Mouse (Mus musculus): ENCODE results near the gene Bex1. TPM values are rescaled to one million over a fixed set of nuclear protein-coding genes. Genes with fewer than 3 reads are reported as not detected.

The Bex1 gene
- total RNA-seq, 2 experiments from 2014 or later = 138 to 153 TPM

DNA sequence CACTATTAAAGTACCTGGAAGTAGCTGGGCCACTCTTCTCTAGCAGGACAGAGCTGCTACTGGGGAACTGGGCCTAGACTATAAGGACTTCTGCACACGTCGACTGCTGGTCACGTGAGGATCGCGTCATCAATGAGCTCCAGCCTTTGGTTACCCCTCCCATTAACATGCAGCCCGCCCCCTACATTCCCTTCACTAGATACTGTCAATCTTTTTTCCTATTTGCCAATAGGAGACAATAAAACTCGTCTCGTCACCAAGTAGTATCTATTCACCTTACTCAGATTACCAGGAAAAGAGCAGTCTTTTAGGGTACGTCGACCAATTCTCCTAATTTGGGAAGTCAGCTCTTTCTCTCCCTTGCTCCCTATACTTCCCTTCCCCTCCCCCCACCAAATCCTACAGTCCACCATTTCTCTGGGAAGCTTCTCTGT lies 43.2 kb downstream of the Bex1 start, which contains the start of gene Tceal8:
Tceal8 (minus strand) TSS at position 225 of the 434 bp plus-strand sequence.
- DNase-seq (ENCODE audit: low spot score in 2 of 2) = peak; percentile 51 to 63

DNA sequence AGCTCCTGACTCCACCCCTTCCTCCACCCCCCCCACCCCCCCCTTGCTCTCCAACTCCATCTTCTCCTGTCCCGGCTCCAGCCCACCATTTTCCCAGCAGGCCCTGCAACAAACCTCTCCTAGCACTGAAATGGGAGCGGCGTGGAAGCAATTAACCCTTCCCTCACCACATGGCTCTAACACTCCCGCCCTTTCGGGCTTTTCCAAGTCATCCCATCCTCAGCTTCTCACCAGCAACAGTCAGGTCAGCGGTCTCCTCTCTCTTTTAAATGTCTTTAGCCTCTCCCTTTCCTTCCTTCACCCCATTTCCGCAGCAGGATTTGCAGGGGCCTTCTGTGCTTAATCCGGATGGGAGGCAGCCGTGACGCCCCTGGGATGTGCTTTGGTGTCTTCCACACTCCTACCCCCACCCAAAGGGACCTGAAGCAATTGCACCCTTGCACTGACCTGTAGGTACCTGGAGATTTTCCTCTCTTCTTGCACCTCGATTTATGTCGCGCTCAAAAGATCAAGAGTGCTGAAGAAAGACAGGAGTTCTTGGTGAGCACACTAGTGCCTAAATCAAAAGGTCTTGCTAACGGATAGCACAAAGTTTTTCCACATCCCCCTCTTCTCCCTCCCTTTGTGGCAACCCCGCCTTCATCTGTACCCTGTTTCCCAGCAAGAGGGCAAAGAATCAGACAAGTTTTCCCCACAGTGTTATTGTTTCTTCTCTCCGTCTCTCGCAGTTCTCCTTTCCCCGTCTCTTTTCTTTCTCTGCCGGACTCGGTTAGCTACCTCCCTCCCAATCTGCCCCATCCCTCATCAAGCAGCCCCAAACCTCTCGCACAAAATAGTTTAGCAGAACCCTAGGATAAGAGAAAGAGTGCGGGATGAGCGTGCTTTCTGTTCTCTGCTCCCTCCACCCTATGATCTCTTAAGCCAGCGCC lies 43.9 kb downstream of the Bex1 start:
- peak; percentile 57 to 64 for DNase-seq (ENCODE audit: low spot score in 2 of 2)

DNA sequence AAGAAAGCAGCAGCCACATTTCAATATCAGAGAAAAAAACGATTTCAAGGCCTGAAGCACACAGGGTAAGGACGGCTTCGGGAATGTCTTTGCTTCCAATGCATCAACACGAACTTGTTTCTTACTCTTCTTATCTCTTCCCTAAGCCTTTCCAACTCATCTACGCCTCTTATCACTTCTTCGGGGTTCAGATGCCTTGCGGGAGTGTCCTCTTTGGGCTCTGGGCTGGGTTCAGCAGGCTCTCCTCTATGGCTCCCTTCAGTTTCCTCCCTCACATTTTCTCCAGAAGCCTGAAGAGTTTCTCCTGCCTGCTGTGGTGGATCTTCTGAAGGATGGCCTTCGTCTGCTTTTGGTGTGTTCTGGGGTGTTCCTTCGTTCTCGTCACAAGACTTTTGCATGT lies 44.7 kb downstream of the Bex1 start:
- DNase-seq (ENCODE audit: low spot score in 2 of 2) = no peak

Small RNAs within 50 kb of the gene (microRNA-seq; reads per million reads assigned to microRNA genes)
- gene Mir6383 = 0 reads per million in 2 experiments

Other genes with a start within 250 kb of the Bex1 start
- 100 to 1,000 TPM; 104 to 120 TPM for gene Arxes2, start 221.7 kb downstream of the Bex1 start, total RNA-seq (2021)
- gene Arxes1, start 182.1 kb downstream of the Bex1 start, total RNA-seq (2021) = 100 to 1,000 TPM in 1 of 2 experiments, 10 to 100 TPM in 1; 93.9 to 107 TPM
- gene Bex2, start 147.3 kb downstream of the Bex1 start, total RNA-seq (2021) = 100 to 1,000 TPM; 405 to 444 TPM
- gene Nxf3, start 130.3 kb downstream of the Bex1 start, total RNA-seq (2021) = under 1 TPM in 1 of 2 experiments, not detected in 1; 0.32 TPM
- gene Bex4, start 76.5 kb downstream of the Bex1 start, total RNA-seq (2021) = 10 to 100 TPM; 45.2 to 52.6 TPM
- gene Tceal8, start 43.2 kb downstream of the Bex1 start, total RNA-seq (2021) = 10 to 100 TPM; 41.3 to 49.0 TPM
- gene Tceal5, start 11.6 kb downstream of the Bex1 start, total RNA-seq (2021) = 100 to 1,000 TPM; 105 to 125 TPM
- gene Tceal7, start 734 bp downstream of the Bex1 start, total RNA-seq (2021) = 1 to 10 TPM; 3.2 to 3.9 TPM
- gene Tceal9, start 29.6 kb upstream of the Bex1 start, total RNA-seq (2021) = 10 to 100 TPM; 89.6 to 99.8 TPM
- gene Bex3, start 54.7 kb upstream of the Bex1 start, total RNA-seq (2021) = 100 to 1,000 TPM; 396 to 461 TPM

Measured in layer of hippocampus, postnatal 10 days (tissue).